Mouse (Mus musculus) bone marrow macrophage, adult 2 months (primary cell): Measurements from ENCODE around the gene Ctse.

ENCODE experiments used
- CTCF ChIP-seq: IDR thresholded peaks from 2 replicates; pipeline ENCODE4 v1.5.1; 2012; ENCODE audit warnings: low read depth, mild to moderate bottlenecking, low read length, moderate library complexity
- POLR2A ChIP-seq: IDR thresholded peaks from 2 replicates; pipeline ENCODE4 v1.6.1; 2012; ENCODE audit warnings: mild to moderate bottlenecking, low read depth, low read length, borderline replicate concordance

- TF ChIP-seq CTCF, result no peak
- no peak for TF ChIP-seq POLR2A
Observed at GRCm38 (mm10) chr1:131695308-131695707, 57.2 kb downstream of the Ctse start.
